Mouse (Mus musculus) retina, postnatal 7 days (tissue): ENCODE data around the gene Negr1.

ENCODE experiments used
- DNase-seq: peaks from one replicate; pipeline ENCODE4 v3.0.0-alpha.2; 2012; ENCODE audit warnings: low read depth, low spot score

The Negr1 gene

GRCm38 (mm10) chr3:157208966-157209365, 647.4 kb downstream of the Negr1 start:
- DNase-seq = no peak

GRCm38 (mm10) chr3:157209386-157209785, 647.8 kb downstream of the Negr1 start:
- no peak for DNase-seq

GRCm38 (mm10) chr3:157215937-157216719, 654.5 kb downstream of the Negr1 start:
- no peak for DNase-seq

- DNase-seq = no peak
These were observed 656.2 kb downstream of the Negr1 start for GRCm38 (mm10) chr3:157217794-157218193.

- DNase-seq = no peak
These were observed 663.3 kb downstream of the Negr1 start for GRCm38 (mm10) chr3:157224920-157225319.

GRCm38 (mm10) chr3:157232723-157233122, 671.1 kb downstream of the Negr1 start:
- no peak for DNase-seq

GRCm38 (mm10) chr3:157240240-157240639, 678.6 kb downstream of the Negr1 start:
- DNase-seq = no peak

- no peak for DNase-seq
These were observed 693.9 kb downstream of the Negr1 start for GRCm38 (mm10) chr3:157255446-157255845.

- DNase-seq = no peak
These were observed 694.3 kb downstream of the Negr1 start for GRCm38 (mm10) chr3:157255863-157256262.

GRCm38 (mm10) chr3:157268742-157269141, 707.1 kb downstream of the Negr1 start:
- DNase-seq = no peak

GRCm38 (mm10) chr3:157272379-157272778, 710.8 kb downstream of the Negr1 start:
- no peak for DNase-seq

GRCm38 (mm10) chr3:157274143-157274542, 712.5 kb downstream of the Negr1 start:
- DNase-seq = no peak

GRCm38 (mm10) chr3:157279717-157280116, 718.1 kb downstream of the Negr1 start:
- no peak for DNase-seq

- no peak for DNase-seq
These were observed 719.7 kb downstream of the Negr1 start for GRCm38 (mm10) chr3:157281259-157281658.

GRCm38 (mm10) chr3:157291286-157291685, 729.7 kb downstream of the Negr1 start:
- DNase-seq = no peak

GRCm38 (mm10) chr3:157297216-157297615, 735.6 kb downstream of the Negr1 start:
- DNase-seq = no peak

GRCm38 (mm10) chr3:157303430-157304116, 742.0 kb downstream of the Negr1 start:
- DNase-seq = no peak

- peak; percentile 4 for DNase-seq
These were observed 759.5 kb downstream of the Negr1 start for GRCm38 (mm10) chr3:157321081-157321573.

GRCm38 (mm10) chr3:157321834-157322233, 760.2 kb downstream of the Negr1 start:
- no peak for DNase-seq

- DNase-seq = no peak
These were observed 772.6 kb downstream of the Negr1 start for GRCm38 (mm10) chr3:157334169-157334568.

- DNase-seq = no peak
These were observed 787.9 kb downstream of the Negr1 start for GRCm38 (mm10) chr3:157349480-157349879.

- no peak for DNase-seq
These were observed 797.3 kb downstream of the Negr1 start for GRCm38 (mm10) chr3:157358905-157359304.

GRCm38 (mm10) chr3:157359840-157360239, 798.2 kb downstream of the Negr1 start:
- no peak for DNase-seq
